15 mouse cellular contexts compared by ENCODE assay signal in genomic region chr12:112761411-112761810, GRCm38 (mm10). TPM values are rescaled to one million over a fixed set of nuclear protein-coding genes. Genes with fewer than 3 reads are reported as not detected.
A peak's percentile ranks its signal among the peaks of the same experiment; 100 is the strongest.
DNase-seq lines count a peak whose midpoint lies in the region; ATAC-seq lines count a peak whose summit lies in the region.
"Had no signal": no experiment of that assay in that cellular context is flagged by ENCODE, and none has a peak within 500 bp of the region (broad histone marks: within the 10 kb centered on the region; RNA-seq: fewer than 3 reads in every experiment).

No protein-coding gene starts in this region.

- DNase-seq in kidney, postnatal 10 days, result peak; percentile 3
- peak; percentile 27 to 62 for DNase-seq in spleen, postnatal 4 days (ENCODE audit: low spot score in 2 of 2)
- no peak for DNase-seq in spleen, postnatal 14 days (ENCODE audit: low spot score in 2 of 2)
- peak; percentile 28 for DNase-seq in splenic B cell, adult 2 months (ENCODE audit: low read depth, low spot score)
- DNase-seq in kidney, adult 8-10 months, result no peak
- DNase-seq: gastrocnemius, postnatal 25 days; heart, postnatal 14 days had no signal

- H3K27ac ChIP-seq in kidney, embryonic 14.5 days (ENCODE audit: low read depth, low read length), result no peak overlapping the region
- peak overlapping the region; percentile 89 for H3K27ac ChIP-seq in brown adipose tissue, adult 24 weeks (replicated peaks; ENCODE audit: low read depth, low read length)
- H3K27ac ChIP-seq: kidney, embryonic 15.5 days; neural tube, embryonic 15.5 days; stomach, embryonic 15.5 days had no signal

- no peak overlapping the region for H3K9ac ChIP-seq in kidney, embryonic 14.5 days (ENCODE audit: low read depth, low read length)
- H3K9ac ChIP-seq: kidney, embryonic 15.5 days; neural tube, embryonic 15.5 days; stomach, embryonic 15.5 days had no signal

- H3K4me3 ChIP-seq in kidney, embryonic 14.5 days (ENCODE audit: low read length), result no peak overlapping the region
- H3K4me3 ChIP-seq in brown adipose tissue, adult 24 weeks (ENCODE audit: insufficient read depth, low read depth, low read length), result peak overlapping the region; percentile 39
- H3K4me3 ChIP-seq: kidney, embryonic 15.5 days; neural tube, embryonic 15.5 days; stomach, embryonic 15.5 days had no signal

- H3K9me3 ChIP-seq in kidney, embryonic 14.5 days (ENCODE audit: control insufficient read depth, low read length), result no peaks in the 10 kb centered on the region
- H3K9me3 ChIP-seq: kidney, embryonic 15.5 days; neural tube, embryonic 15.5 days; stomach, embryonic 15.5 days had no signal

- 88% methylated on average over 4 of the region's 4 CpGs for WGBS in kidney, embryonic 14.5 days

- H3K36me3 ChIP-seq in kidney, embryonic 14.5 days (ENCODE audit: control insufficient read depth, insufficient read depth, low read length), result no peaks in the 10 kb centered on the region
- H3K36me3 ChIP-seq in splenic B cell, adult 2 months (ENCODE audit: control insufficient read depth, insufficient read depth, low read length, poor library complexity, severe bottlenecking), result peaks cover 12% of the 10 kb centered on the region
- H3K36me3 ChIP-seq: kidney, embryonic 15.5 days; neural tube, embryonic 15.5 days; stomach, embryonic 15.5 days had no signal

- H3K4me1 ChIP-seq in kidney, embryonic 14.5 days (ENCODE audit: control insufficient read depth, insufficient read depth, low read length), result no peaks in the 10 kb centered on the region
- no peaks in the 10 kb centered on the region for H3K4me1 ChIP-seq in brown adipose tissue, adult 24 weeks (ENCODE audit: control insufficient read depth, insufficient read depth, insufficient read length, low read length)
- H3K4me1 ChIP-seq: neural tube, embryonic 15.5 days; stomach, embryonic 15.5 days had no signal

- ATAC-seq in kidney, embryonic 14.5 days (ENCODE audit: low FRiP score, low TSS enrichment), result no peak
- ATAC-seq: activated CD4-positive, CD25-positive, alpha-beta regulatory T cell, adult 4 months; CD4-positive, CD25-positive, alpha-beta regulatory T cell, adult 4 months; forebrain, embryonic 16.5 days had no signal

- H3K4me2 ChIP-seq in kidney, embryonic 14.5 days (replicated peaks; ENCODE audit: low read depth, low read length), result no peak overlapping the region
- H3K4me2 ChIP-seq: kidney, embryonic 15.5 days; neural tube, embryonic 15.5 days; stomach, embryonic 15.5 days had no signal

- H3K27me3 ChIP-seq in kidney, embryonic 14.5 days (ENCODE audit: control insufficient read depth, insufficient read depth, low read length), result no peaks in the 10 kb centered on the region
- H3K27me3 ChIP-seq in splenic B cell, adult 2 months (ENCODE audit: control insufficient read depth, insufficient read depth, low read length, poor library complexity, severe bottlenecking), result no peaks in the 10 kb centered on the region
- H3K27me3 ChIP-seq: kidney, embryonic 15.5 days; stomach, embryonic 15.5 days had no signal

RNA-seq across cellular contexts. Expression of gene Pld4, which starts 1.0 kb away (rescaled TPM):
- 4.8 and 7.8 TPM in 2 replicates for polyA plus RNA-seq in kidney, embryonic 14.5 days (2014; fragmentation: Nextera tagmentation; extraction: Ambion mirVana)
- 7.5 and 9.4 TPM in 2 replicates for polyA plus RNA-seq in brown adipose tissue, adult 24 weeks (2012; ENCODE audit: insufficient read depth, insufficient read length, missing spikeins)

RNA-seq across cellular contexts. Expression of gene Ahnak2, which starts 41.0 kb away (rescaled TPM):
- polyA plus RNA-seq in kidney, embryonic 14.5 days (2014; fragmentation: Nextera tagmentation; extraction: Ambion mirVana), result 0.53 and 0.86 TPM in 2 replicates
- 2.9 and 3.2 TPM in 2 replicates for polyA plus RNA-seq in brown adipose tissue, adult 24 weeks (2012; ENCODE audit: insufficient read depth, insufficient read length, missing spikeins)
- polyA plus RNA-seq: activated CD4-positive, CD25-positive, alpha-beta regulatory T cell, adult 4 months; CD4-positive, CD25-positive, alpha-beta regulatory T cell, adult 4 months had no signal

RNA-seq across cellular contexts. Expression of gene Cep170b, which starts 41.2 kb away (rescaled TPM):
- 11.5 and 15.1 TPM in 2 replicates for polyA plus RNA-seq in kidney, embryonic 14.5 days (2014; fragmentation: Nextera tagmentation; extraction: Ambion mirVana)
- 1.6 and 1.8 TPM in 2 replicates for polyA plus RNA-seq in brown adipose tissue, adult 24 weeks (2012; ENCODE audit: insufficient read depth, insufficient read length, missing spikeins)

RNA-seq across cellular contexts. Expression of gene Clba1, which starts 47.3 kb away (rescaled TPM):
- 8.5 and 8.9 TPM in 2 replicates for polyA plus RNA-seq in kidney, embryonic 14.5 days (2014; fragmentation: Nextera tagmentation; extraction: Ambion mirVana)
- 0.63 and 1.7 TPM in 2 replicates for polyA plus RNA-seq in brown adipose tissue, adult 24 weeks (2012; ENCODE audit: insufficient read depth, insufficient read length, missing spikeins)

Comparison
In these comparisons a context has a peak if more than half of its experiments do, and no peak if none do; other contexts are left out.
1. DNase-seq: peak in kidney, postnatal 10 days (single experiment), spleen, postnatal 4 days (2 of 2) and splenic B cell, adult 2 months (single experiment); none in spleen, postnatal 14 days (0 of 2) and kidney, adult 8-10 months (0 of 2).